Comparison of ENCODE assay signal across 8 mouse cellular contexts in genomic region chr13:95017916-95018315, GRCm38 (mm10). TPM values are rescaled to one million over a fixed set of nuclear protein-coding genes. Genes with fewer than 3 reads are reported as not detected.
A peak's percentile ranks its signal among the peaks of the same experiment; 100 is the strongest.
DNase-seq lines count a peak whose midpoint lies in the region; ATAC-seq and TF ChIP-seq lines count a peak whose summit lies in the region.

No protein-coding gene starts in this region.

- peak overlapping the region; percentile 31 for H3K9ac ChIP-seq in hindbrain, embryonic 14.5 days

- no peaks in the 10 kb centered on the region for H3K9me3 ChIP-seq in hindbrain, embryonic 14.5 days (ENCODE audit: control insufficient read depth, low read length)

- 49% methylated on average over 9 of the region's 9 CpGs for WGBS in bone marrow, adult 2 months
- WGBS in hindbrain, embryonic 14.5 days = 2% methylated on average over 9 of the region's 9 CpGs

- H3K36me3 ChIP-seq in hindbrain, embryonic 14.5 days (replicated peaks; ENCODE audit: control insufficient read depth, insufficient read depth) = peaks cover 15% of the 10 kb centered on the region; the same call in 1 of the 2 replicates

- ATAC-seq in hindbrain, embryonic 14.5 days (ENCODE audit: low FRiP score) = peak; percentile 84
- peak; percentile 55 for ATAC-seq in megakaryocyte, adult 5-6 weeks (ENCODE audit: poor library complexity, severe bottlenecking)

- no peak for TF ChIP-seq POLR2A in bone marrow, adult 2 months (IDR thresholded peaks at IDR 0.05; ENCODE audit: borderline replicate concordance, control insufficient read depth, low read depth, low read length)
- TF ChIP-seq POLR2A in embryonic fibroblast, embryonic 13.5 days (IDR thresholded peaks at IDR 0.05; ENCODE audit: low read depth, low read length) = no peak

- DNase-seq in ES-CJ7 (ENCODE audit: low read depth, low spot score) = peak; percentile 78
- DNase-seq in hindbrain, embryonic 14.5 days (ENCODE audit: low spot score) = peak; percentile 92
- DNase-seq in layer of hippocampus, postnatal 25 days (ENCODE audit: extremely low spot score in 1 of 2, low spot score in 1 of 2) = peak; percentile 55 to 74
- DNase-seq in right cerebral cortex, postnatal 10 days (ENCODE audit: low spot score in 2 of 2) = peak; percentile 87 to 88
- DNase-seq in MN1 (ENCODE audit: low spot score) = no peak

- H3K27ac ChIP-seq in bone marrow, adult 2 months (ENCODE audit: control insufficient read depth, insufficient read depth, low read depth, low read length, poor library complexity) = no peak overlapping the region
- no peak overlapping the region for H3K27ac ChIP-seq in embryonic fibroblast, embryonic 13.5 days (ENCODE audit: insufficient read depth, low read length)
- H3K27ac ChIP-seq in hindbrain, embryonic 14.5 days = peak overlapping the region; percentile 33; the same call in 1 of the 2 replicates

- H3K4me2 ChIP-seq in hindbrain, embryonic 14.5 days (replicated peaks) = no peak overlapping the region; the same call in 1 of the 2 replicates

- H3K27me3 ChIP-seq in hindbrain, embryonic 14.5 days (ENCODE audit: control insufficient read depth, insufficient read depth, low read length) = no peaks in the 10 kb centered on the region

- H3K4me3 ChIP-seq in bone marrow, adult 2 months (replicated peaks; ENCODE audit: control insufficient read depth, low read depth, low read length) = no peak overlapping the region
- no peak overlapping the region for H3K4me3 ChIP-seq in embryonic fibroblast, embryonic 13.5 days (ENCODE audit: insufficient read depth, low read length)
- no peak overlapping the region for H3K4me3 ChIP-seq in hindbrain, embryonic 14.5 days (replicated peaks; ENCODE audit: low read length)

- TF ChIP-seq CTCF in bone marrow, adult 2 months (IDR thresholded peaks at IDR 0.05; ENCODE audit: control insufficient read depth, insufficient read depth, low read length) = peak; percentile 46
- TF ChIP-seq CTCF in embryonic fibroblast, embryonic 13.5 days (IDR thresholded peaks at IDR 0.05; ENCODE audit: borderline replicate concordance, insufficient read depth, low read length) = peak; percentile 56

- no peaks in the 10 kb centered on the region; the same call in 1 of the 2 replicates for H3K4me1 ChIP-seq in bone marrow, adult 2 months (ENCODE audit: control insufficient read depth, insufficient read depth, low read length)
- H3K4me1 ChIP-seq in embryonic fibroblast, embryonic 13.5 days (ENCODE audit: control insufficient read depth, insufficient read depth, low read length) = no peaks in the 10 kb centered on the region
- H3K4me1 ChIP-seq in hindbrain, embryonic 14.5 days (replicated peaks; ENCODE audit: control insufficient read depth, insufficient read depth, low read length) = peaks cover 15% of the 10 kb centered on the region

RNA-seq across cellular contexts. Expression of gene Wdr41, which starts 41.8 kb away (rescaled TPM):
- polyA plus RNA-seq in bone marrow, adult 2 months (2011; ENCODE audit: insufficient read depth, insufficient read length, low replicate concordance, missing spikeins) = 4.7 and 9.2 TPM in 2 replicates
- 15.1 and 17.3 TPM in 2 replicates for polyA plus RNA-seq in embryonic fibroblast, embryonic 13.5 days (2011; ENCODE audit: insufficient read length, low read depth, missing spikeins)
- polyA plus RNA-seq in hindbrain, embryonic 14.5 days (2014; fragmentation: Nextera tagmentation; extraction: Ambion mirVana) = 29.6 and 31.3 TPM in 2 replicates
- 10 to 100 TPM; 22.5 to 24.1 TPM for total RNA-seq in layer of hippocampus, postnatal 25 days (2021)
- 32.0 and 32.6 TPM in 2 replicates for total RNA-seq in megakaryocyte, adult 5-6 weeks (2015)
- 17.9 and 20.4 TPM in 2 replicates for total RNA-seq in megakaryocyte, adult 5-6 weeks (2017)
